Mouse (Mus musculus): Measurements from ENCODE around the gene Ankrd13b. TPM values are rescaled to one million over a fixed set of nuclear protein-coding genes. Genes with fewer than 3 reads are reported as not detected.
A peak's percentile ranks its signal among the peaks of the same experiment; 100 is the strongest.

Gene Ankrd13b
- total RNA-seq, 2 experiments from 2014 or later: 127 to 129 TPM

DNA sequence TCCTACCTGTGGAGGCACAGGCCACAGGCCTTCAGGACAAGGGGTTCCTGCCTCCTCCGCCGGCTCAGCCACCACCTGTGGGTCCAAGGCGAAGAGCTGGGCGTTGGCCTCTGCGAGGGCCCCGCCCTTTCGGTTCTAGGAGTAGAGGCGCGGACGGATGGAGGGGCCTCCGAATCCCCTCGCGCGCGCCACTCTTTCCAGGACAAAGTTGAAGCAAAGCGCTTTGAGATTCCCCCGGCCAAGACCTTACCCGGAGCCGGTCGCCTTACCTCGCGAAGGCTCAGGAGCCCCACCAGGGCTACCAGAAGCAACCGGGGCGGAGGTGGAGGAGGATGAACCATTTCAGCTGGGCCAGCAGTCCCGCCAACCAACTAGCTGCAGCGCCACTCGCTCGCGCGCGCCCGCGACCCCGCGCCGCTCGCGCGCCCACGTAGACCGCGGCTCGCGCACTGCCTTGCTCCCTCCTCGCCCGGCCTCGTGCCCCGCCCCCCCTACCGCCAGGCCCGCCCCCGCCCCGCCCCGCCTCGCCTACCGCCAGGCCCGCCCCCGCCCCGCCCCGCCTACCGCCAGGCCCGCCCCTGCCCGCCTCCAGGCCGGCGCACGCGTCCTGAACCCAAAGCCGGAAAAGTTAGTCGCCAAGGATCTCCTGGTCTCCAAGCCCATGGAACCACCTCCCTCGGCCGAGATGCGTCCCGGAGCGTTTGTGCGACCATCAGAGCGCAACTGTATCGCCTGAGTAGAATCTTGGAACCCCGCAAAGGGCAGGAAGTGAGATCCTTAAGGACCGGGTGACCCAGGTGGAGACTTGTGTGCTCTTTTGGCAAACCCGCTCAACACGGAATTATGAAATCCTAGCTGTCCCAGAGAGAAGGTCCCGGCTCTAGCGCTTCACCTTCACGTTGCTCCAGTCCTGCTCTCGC is 23.7 kb upstream of the Ankrd13b start:
- peak in 1 of 2 experiments; percentile 76 for DNase-seq (ENCODE audit: low spot score in 2 of 2)
- intact Hi-C loops (cut with DNase I): no loop called here

DNA sequence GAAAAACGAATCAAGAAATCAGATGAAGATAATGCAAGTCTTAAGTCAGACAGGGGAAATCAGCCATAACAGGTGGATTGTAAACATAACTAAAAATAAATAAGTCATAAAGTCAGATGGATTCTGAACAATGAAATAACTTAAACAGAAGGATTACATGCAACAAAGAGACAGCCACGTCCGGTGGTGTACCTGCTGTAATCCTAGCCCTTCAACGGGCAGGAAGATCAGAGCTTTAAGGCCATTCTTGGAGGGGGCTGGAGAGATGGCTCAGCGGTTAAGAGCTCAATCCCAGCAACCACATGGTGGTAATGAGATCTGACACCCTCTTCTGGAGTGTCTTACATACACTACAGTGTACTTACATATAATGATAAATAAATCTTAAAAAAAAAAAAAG is 21.9 kb upstream of the Ankrd13b start:
- no peak for DNase-seq (ENCODE audit: low spot score in 2 of 2)
- intact Hi-C loops (cut with DNase I): no loop called here

DNA sequence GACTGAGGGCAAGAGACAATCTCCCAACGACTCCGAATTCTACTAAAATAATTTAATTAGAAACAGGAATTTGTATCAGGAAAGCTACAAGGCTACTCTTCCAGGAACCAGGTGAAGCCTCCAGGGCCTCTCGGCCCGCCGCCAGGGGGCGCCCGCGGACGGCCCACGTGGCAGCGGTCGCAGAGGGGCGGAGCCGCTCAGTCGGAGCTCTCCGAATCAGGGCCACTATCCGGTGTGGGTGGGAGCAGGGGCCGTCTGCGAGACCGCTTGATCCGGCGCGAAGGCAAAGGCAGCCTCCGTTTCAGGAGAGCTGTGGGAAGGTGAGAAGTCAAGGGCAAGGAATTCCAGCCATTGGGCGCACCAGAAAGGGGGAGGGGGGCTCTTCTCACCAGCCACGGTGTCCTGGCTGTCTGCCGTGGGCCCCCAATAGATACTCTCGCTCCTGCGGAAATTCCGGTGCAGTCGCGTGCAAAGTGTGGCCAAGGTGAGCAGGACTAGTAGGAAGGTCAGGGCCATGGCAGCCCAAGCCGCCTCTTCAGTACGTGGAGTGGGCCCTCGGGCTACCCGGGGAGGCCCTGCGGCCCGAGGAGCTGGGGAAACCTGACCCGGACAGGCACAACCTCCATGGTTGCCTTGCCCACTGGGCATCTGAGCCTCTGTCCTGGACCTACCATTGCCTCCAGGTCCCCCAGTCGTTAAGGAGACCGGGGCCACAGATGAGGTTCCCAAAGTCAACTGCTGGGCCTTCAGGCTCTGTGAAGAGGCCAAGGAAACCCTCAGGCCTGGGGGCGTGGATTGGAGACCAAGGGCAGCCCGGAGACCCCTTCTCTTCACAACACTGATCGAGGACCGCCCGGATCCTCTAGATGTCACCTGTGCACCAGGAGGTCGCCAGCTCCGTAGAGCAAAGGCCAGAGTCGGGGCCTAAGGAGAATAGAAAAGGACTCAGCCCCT is 18.9 kb upstream of the Ankrd13b start:
- intact Hi-C loops (cut with DNase I): loop anchor here (5.0 kb wide), 1 partner anchor 119 kb away; no protein-coding TSS in a partner anchor
- peak; percentile 89 for DNase-seq (ENCODE audit: low spot score in 2 of 2)

DNA sequence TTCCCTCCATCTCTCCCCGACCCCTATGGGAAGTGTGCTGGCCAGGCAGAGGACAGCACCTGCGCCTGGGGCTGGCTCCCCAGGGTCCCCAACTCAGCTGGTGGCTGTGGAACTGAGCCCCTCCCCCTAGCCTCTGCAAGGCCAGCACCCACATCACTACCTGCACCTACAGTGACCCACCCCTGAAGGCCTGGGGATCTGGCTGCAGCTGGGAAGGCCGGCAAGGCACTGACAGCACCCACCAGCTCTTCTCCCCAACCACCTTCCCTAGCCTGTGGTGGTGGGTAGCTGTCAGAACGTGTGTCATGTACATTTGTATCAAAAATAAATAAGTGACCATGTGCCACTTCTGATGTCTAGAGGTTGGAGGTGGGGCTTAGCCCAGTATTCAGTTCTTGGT is 17.9 kb upstream of the Ankrd13b start:
- intact Hi-C loops (cut with DNase I): loop anchor here (5.0 kb wide), 1 partner anchor 120 kb away; no protein-coding TSS in a partner anchor
- no peak for DNase-seq (ENCODE audit: low spot score in 2 of 2)

DNA sequence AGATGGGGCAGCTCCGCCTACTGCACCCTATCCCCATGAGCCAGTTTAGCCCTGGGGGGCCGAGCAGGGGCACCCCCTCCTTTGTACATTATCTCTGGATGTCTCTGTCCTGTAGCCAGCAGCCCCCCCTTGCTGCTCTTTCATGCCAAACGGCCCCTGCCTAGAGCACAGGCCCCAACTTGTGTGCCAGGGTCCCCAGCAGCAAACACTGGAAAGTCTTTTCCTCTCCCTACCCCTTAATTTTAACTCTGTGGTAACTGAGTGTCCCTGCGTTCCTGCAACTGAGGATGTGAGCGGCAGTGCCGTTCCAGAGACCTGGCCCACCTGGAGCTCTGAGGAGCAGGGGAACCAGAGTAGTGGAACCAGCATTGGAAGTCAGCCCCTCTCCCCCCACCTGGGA is 17.5 kb upstream of the Ankrd13b start:
- no peak for DNase-seq (ENCODE audit: low spot score in 2 of 2)
- intact Hi-C loops (cut with DNase I): loop anchor here (5.0 kb wide), 1 partner anchor 120 kb away; no protein-coding TSS in a partner anchor

DNA sequence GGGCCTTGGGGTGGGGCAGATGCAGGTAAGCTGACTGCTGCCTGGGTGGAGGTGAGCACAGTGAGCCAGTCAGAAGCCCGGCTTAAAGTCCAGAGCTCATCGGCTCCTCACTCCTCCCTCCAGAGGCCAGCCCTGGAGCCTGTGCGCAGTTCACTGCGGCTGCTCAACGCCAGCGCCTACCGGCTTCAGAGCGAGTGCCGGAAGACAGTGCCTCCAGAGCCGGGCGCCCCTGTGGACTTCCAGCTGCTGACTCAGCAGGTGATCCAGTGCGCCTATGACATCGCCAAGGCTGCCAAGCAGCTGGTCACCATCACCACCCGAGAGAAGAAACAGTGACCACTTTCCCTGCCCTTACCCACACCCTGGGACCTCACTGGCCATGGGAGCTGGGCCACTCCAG is 16.8 kb upstream of the Ankrd13b start:
- DNase-seq (ENCODE audit: low spot score in 2 of 2): no peak

DNA sequence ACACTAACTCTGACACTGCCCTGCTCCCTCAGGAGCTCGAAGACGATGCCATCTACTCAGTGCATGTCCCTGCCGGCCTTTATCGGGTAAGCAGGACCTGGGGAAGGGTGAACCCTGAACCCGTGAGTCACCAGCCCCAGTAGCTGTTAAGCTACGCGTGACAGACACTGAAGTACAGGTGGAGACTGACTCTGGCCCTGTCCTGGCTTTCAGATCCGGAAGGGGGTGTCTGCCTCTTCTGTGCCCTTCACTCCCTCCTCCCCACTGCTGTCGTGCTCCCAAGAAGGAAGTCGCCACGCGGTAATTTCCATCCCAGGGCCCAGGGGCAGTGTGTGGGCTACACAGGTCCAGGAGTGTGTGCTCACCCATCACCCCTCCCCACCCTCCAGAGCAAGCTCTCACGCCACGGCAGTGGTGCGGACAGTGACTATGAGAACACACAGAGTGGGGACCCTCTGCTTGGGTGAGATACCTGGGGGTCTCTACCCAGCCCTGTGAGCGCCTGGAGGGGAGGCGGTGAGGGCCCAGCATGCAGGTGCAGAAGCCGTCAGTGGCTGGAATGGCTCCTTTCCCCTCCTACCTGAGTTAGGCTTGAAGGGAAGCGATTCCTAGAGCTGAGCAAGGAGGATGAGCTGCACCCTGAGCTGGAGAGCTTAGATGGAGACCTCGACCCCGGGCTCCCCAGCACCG is 16.0 kb upstream of the Ankrd13b start:
- intact Hi-C loops (cut with DNase I): loop anchor here (5.0 kb wide), 1 partner anchor 122 kb away; no protein-coding TSS in a partner anchor
- DNase-seq (ENCODE audit: low spot score in 2 of 2): no peak

More for the DNA sequence above, 16.8 kb upstream of the Ankrd13b start:
- intact Hi-C loops (cut with DNase I): loop anchor here (5.0 kb wide), 1 partner anchor 121 kb away; no protein-coding TSS in a partner anchor

DNA sequence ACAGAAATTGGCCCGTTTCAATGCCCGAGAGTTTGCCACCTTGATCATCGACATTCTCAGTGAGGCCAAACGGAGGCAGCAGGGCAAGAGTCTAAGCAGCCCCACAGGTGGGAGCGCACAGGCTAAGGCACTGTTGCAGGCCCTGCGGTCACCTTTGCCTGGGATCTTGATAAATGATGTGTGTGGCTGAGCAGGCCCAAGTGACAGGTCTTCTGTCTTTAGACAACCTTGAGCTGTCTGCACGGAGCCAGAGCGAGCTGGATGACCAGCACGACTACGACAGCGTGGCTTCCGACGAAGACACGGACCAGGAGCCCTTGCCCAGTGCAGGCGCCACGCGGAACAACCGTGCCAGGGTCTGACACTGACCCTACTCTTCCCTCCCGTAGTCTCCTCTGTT is 14.9 kb upstream of the Ankrd13b start:
- intact Hi-C loops (cut with DNase I): no loop called here
- no peak for DNase-seq (ENCODE audit: low spot score in 2 of 2)

DNA sequence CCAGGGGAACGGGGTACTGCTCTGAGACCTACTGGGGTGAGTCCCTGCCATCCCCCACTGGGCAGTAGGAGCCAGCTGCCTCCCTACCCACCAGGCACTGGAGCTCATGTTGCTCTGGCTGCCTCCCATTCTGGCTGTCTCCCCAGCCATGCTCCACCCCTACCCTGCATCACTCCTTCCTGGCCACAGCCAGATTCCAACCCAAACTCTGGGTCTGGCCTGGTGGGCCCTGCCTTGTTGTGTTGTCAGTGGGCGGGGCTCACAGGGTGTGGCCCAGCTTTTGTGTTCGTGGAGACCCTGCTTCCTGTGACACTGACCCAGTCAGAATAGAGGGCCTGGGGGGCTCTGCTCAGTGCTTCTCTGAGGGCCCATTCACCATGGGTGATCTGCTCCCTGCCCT is 14.0 kb upstream of the Ankrd13b start:
- DNase-seq (ENCODE audit: low spot score in 2 of 2): no peak
- intact Hi-C loops (cut with DNase I): no loop called here

DNA sequence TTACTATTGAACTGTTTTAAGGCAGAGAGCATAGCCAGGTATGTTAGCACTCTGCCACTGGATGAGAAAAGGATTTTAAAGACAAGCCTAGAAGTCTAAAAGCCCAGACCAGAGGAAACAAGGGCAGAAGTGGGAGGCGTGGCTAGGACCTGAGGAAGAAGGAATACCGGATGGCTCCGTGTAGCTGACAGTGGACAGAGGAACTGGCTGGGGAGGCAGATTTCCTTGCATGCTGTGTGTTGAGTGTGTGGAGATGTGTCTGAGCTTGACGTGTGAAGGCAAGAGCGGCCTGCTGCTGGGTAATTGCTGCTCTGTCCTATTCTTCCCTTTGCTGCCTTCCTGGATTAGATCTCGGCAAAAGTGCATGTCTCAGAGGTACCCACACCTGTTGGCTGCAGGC is 13.0 kb upstream of the Ankrd13b start:
- DNase-seq (ENCODE audit: low spot score in 2 of 2): no peak
- intact Hi-C loops (cut with DNase I): no loop called here

DNA sequence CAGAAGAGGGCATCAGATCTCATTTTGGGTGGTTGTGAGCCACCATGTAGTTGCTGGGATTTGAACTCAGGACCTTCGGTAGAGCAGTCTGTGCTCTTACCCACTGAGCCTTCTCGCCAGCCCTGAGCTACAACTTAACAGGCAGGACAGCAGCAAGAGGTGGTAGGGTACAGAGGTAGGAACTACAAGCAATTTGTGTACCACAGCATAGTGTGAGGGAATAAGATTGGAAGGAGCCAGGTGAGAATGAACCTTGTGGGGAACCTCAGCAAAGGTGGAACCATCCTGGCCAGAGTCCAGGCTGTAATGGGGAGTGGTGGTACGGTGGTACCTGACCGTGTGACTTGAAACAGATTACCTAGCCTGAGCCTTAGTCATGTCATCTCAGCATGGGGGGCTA is 12.5 kb upstream of the Ankrd13b start:
- no peak for DNase-seq (ENCODE audit: low spot score in 2 of 2)
- intact Hi-C loops (cut with DNase I): no loop called here

DNA sequence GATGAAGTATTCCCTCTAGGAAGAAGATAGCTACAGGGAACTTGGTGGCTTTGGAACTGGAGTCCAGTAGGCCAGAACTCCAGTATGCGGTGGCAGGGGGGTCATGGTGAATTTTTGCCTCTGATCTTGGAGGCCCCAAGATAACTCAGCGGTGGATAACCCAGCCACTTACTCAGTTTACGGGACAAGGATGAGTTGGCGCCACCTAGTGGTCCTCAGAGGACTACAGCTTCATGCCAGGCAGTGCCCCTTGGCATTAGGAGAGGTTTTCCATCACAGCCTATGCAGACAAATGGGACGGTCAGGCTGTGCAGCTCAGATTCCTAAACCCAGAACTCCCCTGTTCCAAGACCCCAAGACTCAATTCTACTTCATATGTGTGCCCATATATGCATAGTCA is 11.9 kb upstream of the Ankrd13b start:
- peak; percentile 83 to 89 for DNase-seq (ENCODE audit: low spot score in 2 of 2)
- intact Hi-C loops (cut with DNase I): no loop called here

DNA sequence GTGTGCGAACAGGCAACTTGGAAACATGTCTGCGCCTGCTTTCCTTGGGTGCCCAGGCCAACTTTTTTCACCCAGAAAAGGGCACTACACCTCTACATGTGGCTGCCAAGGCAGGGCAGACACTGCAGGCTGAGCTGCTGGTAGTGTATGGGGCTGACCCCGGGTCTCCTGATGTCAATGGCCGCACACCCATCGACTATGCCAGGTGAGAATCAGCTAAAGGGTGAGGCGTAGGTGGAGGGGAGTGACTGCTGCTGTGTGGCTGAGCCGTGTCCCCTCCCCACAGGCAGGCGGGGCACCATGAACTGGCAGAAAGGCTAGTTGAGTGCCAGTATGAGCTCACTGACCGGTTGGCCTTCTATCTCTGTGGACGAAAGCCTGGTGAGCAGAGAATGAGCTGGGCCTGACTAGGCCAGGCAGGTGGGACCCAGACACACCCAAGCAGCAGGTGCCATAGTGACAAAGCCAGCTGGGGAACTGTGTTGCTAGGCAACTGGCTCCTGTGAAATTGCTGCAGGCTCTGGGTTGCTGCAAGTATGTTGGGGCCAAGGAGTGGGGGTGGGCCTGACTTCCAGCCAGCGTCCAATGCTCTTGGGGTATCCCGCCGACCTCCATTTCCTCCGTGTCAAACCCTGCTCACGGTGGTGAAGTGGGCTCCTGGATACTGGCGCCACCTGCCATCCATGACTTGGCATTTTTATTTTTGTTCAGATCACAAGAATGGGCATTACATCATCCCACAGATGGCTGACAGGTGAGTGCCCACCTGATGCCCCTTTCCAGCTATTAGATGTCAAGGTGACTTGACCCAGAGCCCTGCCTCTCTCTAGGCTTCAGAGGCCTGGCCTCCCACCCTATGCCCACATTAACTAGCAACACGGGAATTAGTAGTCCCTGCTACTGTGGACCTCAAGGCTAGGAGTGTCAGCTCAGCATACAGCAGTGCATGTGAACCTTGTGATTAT is 11.2 kb upstream of the Ankrd13b start:
- DNase-seq (ENCODE audit: low spot score in 2 of 2): peak in 1 of 2 experiments; percentile 47
- intact Hi-C loops (cut with DNase I): no loop called here

DNA sequence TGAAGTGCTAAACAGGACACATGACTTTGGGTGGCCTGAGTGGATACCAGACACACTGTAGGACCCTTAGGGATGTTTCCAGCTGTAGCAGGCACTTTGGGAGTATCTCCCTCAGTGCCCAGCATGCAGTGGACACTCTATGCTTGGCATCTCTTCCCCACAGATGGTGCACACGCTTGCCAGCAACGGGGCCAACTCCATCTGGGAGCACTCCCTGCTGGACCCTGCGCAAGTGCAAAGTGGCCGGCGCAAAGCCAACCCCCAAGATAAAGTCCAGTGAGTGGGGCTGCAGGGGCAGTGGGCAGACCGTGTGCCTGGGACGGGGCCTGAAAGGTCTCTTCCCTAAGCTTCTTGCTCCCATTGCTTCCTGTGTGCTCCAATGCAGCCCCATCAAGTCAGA is 9.9 kb upstream of the Ankrd13b start:
- DNase-seq (ENCODE audit: low spot score in 2 of 2): no peak
- intact Hi-C loops (cut with DNase I): no loop called here

DNA sequence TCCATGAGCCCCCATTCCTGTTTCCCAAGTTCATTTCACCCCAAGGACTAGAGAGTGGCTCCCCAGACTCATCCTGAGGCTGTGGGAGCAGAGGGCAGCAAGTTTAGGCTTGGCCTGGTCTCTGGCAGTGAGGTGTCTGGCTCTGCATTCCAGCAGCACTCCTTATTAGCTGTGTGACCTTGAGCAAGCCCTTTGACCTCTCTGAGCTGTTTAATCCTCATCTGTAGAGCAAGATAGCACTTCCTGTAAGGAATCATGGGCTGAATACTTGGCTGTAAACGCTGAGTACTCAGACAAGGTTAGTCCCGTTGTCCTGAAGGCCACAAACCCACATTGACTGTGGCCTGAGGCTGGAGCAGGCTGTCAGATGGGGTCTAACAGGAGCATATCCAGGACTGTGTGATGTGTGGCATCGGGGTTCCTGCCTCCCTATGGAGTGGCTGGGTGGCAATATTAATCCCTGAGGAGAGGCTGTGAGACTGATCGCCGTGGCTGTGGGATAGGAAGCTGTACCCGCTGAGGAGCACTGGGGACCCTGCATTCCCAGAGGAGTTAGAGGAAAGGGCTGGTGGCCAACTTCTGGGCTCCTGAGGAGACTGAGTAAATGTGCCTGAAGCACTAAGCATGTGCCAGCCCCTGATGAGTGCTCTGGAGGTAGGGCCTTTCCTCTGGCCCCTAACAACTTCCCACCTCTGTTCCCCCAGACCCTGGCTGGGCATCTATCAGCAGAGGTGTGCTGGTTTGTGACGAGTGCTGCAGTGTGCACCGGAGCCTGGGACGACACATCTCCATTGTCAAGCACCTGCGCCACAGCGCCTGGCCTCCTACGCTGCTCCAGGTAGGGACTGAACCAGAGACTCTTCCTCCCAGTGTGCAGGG is 9.0 kb upstream of the Ankrd13b start:
- intact Hi-C loops (cut with DNase I): no loop called here
- DNase-seq (ENCODE audit: low spot score in 2 of 2): no peak

DNA sequence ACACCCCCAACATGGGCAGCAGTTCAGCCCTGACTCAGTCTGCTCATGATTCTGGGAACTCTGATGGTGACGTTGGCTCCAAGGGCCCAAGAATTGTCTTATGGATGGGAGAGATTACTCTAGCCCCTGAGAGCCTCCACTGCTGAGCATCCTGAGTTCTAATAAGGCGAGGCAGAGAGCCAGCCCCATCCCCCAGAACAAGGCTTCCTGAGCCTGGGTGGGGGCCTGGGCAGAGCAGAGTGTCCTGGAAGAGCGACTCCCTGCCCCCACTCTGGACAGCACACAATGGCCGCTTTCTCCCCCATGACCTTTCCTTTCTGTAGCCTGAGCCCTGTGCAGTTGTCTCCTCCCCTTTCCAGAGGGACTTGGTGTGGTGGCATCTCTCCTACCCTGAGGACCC is 8.4 kb upstream of the Ankrd13b start:
- intact Hi-C loops (cut with DNase I): no loop called here
- no peak for DNase-seq (ENCODE audit: low spot score in 2 of 2)

DNA sequence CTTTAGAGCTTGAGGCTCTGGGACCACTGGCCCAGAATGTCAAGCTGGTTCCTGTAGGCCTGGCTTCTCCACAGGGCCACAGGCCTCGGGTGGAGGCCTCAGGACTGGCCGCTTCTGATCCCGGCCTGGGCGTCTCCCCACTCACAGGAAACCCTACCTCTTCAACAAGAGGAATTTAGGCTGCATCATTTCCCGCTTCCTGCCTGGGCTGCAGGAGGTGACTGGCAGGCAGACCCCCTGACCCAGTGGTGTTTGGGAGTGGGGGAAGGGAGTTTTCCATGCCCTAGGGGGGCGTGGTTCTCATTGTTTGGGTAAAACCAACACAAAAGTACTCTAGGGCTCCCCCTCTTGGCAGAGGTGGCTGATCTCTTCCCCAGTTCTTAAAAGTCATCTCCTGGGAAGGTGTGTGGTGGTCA is 7.9 kb upstream of the Ankrd13b start:
- no peak for DNase-seq (ENCODE audit: low spot score in 2 of 2)
- intact Hi-C loops (cut with DNase I): no loop called here
